In genomic region chr1:156107424-156107823, GRCm38 (mm10) we compare ENCODE assay signal across 17 mouse cellular contexts.
"Had no signal": no experiment of that assay in that cellular context is flagged by ENCODE, and none has a peak within 500 bp of the region (broad histone marks: within the 10 kb centered on the region; RNA-seq: fewer than 3 reads in every experiment).

No protein-coding gene starts in this region.

- DNase-seq: gastrocnemius, postnatal 14 days; gastrocnemius, postnatal 36 days; heart, adult 11 months; heart, adult 2 months; heart, postnatal 14 days; heart, postnatal 36 days; kidney, adult 11 months; kidney, adult 2 months; kidney, adult 9 months; kidney, postnatal 14 days; kidney, postnatal 36 days; layer of hippocampus, adult 9-11 months; layer of hippocampus, postnatal 36 days; liver; liver, embryonic 13.5 days had no signal

- ATAC-seq: hindbrain, postnatal 0 days; intestine, embryonic 16.5 days had no signal
